Mouse (Mus musculus): ENCODE results near the gene Trpm4. TPM values are rescaled to one million over a fixed set of nuclear protein-coding genes. Genes with fewer than 3 reads are reported as not detected.

The Trpm4 gene
- total RNA-seq, 2 experiments from 2014 or later = 0.22 TPM; not detected in 1

DNA sequence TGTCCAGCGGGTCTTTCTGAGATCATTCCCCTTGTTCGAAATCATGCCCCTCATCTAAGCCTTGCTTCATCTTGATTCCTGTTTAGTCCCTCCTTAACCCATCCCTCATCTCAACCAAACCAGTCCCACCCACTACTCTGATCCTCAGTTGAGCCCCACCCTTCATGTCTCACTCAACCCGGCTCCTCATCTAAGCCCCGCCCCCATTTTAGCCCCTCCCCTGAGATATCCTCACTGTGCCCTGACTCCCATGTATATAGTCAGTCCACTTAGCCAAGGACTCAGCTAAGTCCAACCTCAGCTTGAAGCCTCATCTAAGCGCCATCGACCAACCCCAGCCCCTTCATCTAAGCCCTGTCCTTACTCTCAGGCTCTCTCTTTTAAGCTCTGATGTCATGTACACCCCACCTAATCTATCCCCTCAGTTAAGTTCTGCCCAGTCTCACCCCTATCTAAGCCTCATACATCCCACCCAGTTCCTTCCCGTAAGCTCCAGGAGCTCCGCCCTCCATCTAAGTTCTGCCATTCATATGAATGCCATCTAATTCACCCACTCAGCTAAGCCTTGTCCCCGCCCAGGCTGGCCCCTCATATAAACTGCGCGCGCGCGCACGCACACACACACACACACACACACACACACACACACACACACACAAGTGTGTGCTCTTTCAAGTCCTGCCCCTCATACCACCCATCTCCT lies 21.9 kb upstream of the Trpm4 start:
- ATAC-seq (replicated peaks; ENCODE audit: low FRiP score, low TSS enrichment, poor library complexity, severe bottlenecking) = no peak

DNA sequence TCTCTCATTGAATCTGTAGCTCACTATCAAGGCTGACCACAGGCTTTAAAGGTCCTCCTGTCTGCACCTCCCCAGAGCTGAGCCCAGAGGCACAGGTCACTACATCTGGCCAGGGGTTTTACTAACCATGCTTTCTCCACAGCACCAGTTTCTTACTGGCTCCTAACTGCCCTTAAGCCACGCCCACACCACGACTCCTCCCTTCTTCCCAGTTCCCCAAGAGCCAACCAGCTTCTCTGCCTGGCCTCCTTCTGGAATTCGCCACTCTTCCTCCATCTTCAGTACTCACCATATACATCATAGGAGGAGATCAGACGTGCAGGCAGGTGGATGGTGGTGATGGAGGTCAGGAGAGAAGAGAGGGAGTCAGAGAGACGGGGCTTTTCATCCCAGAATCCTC lies 19.5 kb upstream of the Trpm4 start:
- no peak for ATAC-seq (replicated peaks; ENCODE audit: low FRiP score, low TSS enrichment, poor library complexity, severe bottlenecking)

DNA sequence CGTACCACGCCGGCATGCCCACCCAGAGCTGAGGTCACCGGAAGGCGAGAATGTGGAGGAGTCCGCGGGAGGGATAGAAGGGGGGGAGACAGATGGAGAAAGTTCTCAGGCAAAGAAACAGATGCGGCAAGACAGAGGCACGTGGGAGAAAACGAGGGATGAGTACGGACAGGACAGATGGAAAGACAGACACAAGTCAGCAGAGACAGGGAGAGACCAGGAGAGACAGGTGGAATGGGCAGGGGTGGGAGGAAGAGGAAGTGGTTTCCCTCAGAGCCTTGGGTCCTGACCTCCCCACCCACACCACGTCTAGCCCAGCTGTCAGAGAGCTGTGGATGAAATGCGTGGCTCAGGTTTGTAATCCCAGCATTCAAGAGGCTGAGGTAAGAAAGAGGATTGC lies 13.3 kb upstream of the Trpm4 start:
- no peak for ATAC-seq (replicated peaks; ENCODE audit: low FRiP score, low TSS enrichment, poor library complexity, severe bottlenecking)

DNA sequence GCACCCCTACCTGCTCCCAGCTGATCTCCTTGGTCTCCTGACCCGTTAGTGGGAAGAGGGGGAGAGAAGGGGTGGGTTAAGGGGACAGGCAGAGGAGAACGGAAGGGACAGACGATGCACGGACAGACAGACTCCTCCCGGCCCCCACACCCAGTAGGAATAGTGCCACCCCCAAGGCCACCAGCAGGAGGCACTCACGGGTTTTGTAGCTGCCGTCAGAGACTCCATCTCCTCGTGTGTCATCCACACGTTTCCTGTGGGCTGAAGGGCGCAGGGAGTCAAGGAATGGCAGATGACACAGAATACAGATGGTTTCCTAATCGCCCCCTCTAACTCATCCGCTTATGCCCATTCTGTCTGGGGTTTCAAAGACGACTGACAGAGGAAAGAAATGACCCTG lies 10.0 kb upstream of the Trpm4 start:
- no peak for ATAC-seq (replicated peaks; ENCODE audit: low FRiP score, low TSS enrichment, poor library complexity, severe bottlenecking)

DNA sequence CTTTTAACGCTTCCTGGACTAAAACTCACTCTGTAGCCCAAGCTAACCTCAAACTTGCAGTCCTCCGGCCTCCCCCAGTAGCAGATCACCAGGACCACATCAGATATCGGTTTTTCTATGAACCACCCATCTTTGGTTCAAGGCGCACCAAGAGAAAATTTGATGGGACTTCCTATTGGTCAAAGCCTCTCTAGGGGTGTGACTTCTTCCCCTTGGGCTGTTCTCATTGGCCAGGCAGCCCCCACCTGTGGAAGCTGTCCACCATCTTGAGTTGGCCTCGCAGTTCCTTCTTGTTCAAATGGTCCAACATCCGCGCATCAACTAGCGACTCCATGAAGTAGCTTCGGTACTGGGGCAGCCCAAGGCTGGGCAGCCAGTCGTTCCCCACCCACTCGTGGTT lies 8.5 kb upstream of the Trpm4 start:
- no peak for ATAC-seq (replicated peaks; ENCODE audit: low FRiP score, low TSS enrichment, poor library complexity, severe bottlenecking)

DNA sequence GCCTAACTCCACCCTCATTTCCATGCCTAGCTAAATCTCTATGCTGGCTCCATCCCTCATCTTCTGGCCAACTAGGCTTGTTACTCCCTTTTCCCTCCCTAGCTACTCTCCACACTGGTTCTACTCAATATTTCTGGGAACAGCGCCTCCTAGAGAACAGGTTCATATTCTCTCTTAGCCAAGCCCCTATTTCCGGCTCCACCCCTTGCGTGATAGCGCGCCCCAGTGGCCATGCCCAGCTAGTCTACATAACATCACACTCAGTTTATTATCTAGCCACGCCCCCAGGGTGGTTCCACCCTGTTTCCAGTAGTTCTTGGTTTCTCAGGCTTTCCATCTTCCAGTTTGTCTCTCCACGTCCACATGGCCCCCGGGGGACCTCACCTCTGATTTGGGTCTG lies 7.7 kb upstream of the Trpm4 start:
- ATAC-seq (replicated peaks; ENCODE audit: low FRiP score, low TSS enrichment, poor library complexity, severe bottlenecking) = peak; percentile 69

DNA sequence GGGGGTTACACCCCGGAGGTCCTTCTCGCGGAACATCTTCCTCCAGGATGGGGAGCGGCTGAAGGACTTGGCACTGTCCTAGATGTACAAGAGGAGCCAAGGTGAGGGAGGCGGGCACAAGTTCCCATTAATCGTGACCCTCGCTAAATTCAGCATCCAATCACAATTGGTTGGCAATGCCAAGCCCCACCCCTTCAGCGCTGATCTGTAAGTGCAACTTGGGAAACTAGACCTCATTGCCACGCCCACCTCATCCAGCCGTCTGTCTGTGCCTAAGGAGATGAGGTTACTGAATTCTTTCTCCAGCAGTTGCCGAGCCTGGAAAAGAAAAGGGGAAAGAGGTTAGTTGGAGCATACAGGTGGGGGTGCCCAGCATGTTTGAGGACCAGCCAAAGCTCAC lies 7.1 kb upstream of the Trpm4 start:
- peak; percentile 35; the same call in 1 of the 2 replicates for ATAC-seq (replicated peaks; ENCODE audit: low FRiP score, low TSS enrichment, poor library complexity, severe bottlenecking)

DNA sequence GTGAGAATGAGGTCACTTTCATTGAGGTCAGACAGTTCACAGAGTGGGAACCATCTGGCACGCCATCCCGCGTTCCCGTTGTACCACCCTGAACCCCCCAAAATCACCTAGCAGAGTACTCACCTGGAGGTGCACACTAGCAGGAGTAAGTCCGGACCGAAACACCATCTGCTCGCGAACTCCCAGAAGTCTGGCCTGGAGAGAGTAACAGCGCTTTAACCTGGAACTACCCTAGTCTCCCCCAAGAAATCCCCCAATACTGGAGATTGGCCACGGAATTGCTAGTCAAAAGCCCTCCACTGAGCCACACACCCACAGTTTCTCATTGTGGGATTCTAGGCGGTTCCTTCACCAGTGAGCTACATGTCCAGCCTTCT lies 6.5 kb upstream of the Trpm4 start:
- ATAC-seq (replicated peaks; ENCODE audit: low FRiP score, low TSS enrichment, poor library complexity, severe bottlenecking) = peak; percentile 0; the same call in 1 of the 2 replicates

DNA sequence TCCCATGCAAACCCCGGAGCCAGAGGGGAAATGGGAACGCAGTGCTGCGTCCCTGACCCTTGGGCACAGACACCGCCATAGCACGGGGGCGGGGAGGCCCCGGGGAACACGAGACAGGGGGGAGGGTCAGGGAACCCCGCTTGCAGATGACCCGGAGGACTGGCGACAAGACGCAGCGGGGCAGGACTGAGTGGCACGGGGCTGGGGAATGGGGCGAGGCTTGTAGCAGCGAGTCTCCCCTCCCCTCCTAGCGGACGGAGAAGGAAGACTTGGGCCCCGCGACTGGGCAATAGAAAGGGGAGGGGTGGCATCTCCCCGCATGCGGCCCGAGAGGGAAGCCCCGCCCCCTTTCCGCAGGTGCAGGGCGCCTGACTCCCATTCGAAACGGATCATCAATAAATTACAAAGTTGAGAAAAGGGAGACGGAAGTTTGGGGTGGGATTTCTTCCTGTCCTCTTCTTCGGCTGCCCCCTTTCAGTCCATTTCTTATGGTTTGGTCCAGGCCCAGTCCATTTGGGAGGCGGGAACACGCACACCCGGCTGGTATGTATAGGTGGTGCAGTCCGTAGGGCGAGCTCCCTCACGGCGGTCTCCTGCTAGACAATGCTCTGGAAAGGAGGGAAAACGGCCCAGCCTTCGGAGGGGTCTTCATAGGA lies 6.0 kb upstream of the Trpm4 start:
- ATAC-seq (replicated peaks; ENCODE audit: low FRiP score, low TSS enrichment, poor library complexity, severe bottlenecking) = peak; percentile 71

DNA sequence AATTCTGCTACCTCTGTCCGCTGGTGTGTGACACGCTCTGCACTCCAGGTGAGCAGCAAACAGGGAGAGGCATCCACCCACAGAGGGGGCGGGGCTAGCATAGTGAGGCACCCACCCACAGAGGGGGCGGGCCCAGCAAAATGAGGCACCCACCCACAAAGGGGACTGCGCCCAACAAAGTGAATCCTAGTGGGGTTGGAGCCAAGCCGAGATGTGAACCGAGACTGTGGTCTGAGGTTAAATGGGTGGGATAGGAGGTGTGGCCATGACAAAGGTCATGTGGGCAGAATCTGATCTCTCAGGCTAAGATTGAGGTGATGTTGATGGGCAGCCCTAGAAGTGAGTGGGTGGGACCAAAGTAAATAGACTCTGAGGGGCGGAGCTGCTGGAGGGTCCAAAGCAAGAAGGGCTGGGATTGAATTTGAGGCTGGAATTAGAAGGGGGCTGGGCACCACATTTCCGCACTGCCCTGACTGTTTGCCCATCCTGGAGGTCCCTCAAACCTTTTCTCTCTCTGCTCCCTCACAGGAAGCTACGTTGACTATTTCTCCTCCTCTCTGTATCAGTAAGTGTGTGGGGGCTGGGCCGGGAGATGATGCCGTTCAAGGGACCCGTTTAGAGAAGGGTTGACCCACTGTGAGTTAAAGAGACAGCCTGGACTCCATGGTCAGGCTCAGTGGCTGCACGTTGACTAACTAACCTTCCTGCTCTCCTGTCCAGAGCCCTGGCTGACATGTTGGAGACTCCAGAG lies 4.8 kb upstream of the Trpm4 start:
- ATAC-seq (replicated peaks; ENCODE audit: low FRiP score, low TSS enrichment, poor library complexity, severe bottlenecking) = no peak

DNA sequence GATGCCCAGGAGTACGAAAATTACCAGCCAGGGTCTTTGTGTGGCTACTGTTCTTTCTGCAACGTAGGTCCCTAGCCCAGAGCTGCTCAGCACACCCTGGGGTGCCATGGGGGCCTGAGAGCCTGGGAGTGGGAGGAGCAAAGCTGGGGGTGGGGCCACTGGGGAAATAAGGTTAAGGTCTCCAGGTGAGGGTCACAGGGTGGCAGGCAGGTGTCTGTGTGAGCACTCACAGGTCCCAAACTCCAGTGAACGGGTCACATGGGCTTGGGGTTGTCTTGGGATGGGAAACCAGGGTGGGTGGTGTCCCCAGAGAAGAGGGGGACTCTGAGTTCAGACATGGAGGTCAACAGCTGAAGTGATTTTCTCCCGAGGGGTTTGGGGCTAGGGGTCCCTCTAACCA lies 3.9 kb upstream of the Trpm4 start:
- ATAC-seq (replicated peaks; ENCODE audit: low FRiP score, low TSS enrichment, poor library complexity, severe bottlenecking) = no peak

DNA sequence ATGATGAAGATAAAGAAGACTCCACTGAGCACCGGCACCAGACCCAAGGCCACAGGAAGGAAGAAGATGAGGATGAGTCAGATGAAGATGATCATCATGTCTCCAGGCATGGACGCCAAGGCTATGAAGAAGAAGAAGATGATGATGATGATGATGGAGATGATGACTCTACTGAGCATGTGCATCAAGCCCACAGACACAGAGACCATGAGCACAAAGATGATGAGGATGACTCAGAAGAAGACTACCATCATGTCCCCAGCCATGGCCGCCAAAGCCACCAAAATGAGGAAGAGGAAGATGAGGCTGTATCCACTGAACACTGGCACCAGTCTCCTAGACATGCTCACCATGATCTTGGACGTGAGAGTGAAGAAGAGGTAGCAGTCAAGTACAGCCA lies 2.7 kb upstream of the Trpm4 start:
- no peak for ATAC-seq (replicated peaks; ENCODE audit: low FRiP score, low TSS enrichment, poor library complexity, severe bottlenecking)

DNA sequence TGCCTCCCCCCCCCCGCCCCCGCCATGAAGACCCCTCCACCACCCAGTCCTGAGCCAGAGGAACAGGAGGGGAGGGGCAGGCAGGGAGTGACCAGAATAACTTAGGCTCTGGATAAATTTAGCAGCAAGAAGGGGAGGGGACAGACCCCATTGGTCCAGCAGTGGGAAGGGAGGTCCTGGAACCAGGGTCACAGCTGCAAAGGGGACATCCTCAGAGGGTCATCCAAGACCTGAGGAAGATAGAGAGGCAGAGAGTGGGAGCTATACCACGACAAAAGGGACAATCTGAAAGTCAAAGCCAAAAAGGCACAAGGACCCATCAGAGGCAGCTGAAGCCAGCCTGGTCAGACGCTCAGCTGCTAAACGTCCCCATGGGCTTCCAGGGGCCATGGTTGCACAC lies 1.5 kb upstream of the Trpm4 start, which contains the start of gene Hrc:
Gene Hrc (plus strand): TSS at position 235 of the 400 bp plus-strand sequence.
- ATAC-seq (replicated peaks; ENCODE audit: low FRiP score, low TSS enrichment, poor library complexity, severe bottlenecking) = no peak

DNA sequence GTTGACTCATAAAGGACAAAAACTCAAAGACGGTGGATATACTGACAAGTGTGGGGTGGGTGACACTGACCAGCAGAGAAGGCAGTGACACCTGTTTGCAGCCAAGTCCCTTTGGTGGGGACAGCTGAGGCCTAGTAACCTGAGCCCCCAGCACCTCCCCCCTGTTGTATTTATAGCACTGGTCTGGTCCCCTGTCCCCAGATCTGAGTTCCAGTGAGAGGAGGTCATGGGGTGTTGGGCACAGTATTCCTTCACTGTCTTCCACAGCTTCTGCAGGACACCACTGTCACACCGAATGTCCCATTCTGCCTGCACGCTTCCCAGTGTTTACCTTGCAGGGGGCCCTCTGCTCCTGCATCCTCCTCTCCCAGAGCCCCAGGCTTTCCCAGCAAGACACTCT lies 1.0 kb upstream of the Trpm4 start:
- no peak for ATAC-seq (replicated peaks; ENCODE audit: low FRiP score, low TSS enrichment, poor library complexity, severe bottlenecking)

DNA sequence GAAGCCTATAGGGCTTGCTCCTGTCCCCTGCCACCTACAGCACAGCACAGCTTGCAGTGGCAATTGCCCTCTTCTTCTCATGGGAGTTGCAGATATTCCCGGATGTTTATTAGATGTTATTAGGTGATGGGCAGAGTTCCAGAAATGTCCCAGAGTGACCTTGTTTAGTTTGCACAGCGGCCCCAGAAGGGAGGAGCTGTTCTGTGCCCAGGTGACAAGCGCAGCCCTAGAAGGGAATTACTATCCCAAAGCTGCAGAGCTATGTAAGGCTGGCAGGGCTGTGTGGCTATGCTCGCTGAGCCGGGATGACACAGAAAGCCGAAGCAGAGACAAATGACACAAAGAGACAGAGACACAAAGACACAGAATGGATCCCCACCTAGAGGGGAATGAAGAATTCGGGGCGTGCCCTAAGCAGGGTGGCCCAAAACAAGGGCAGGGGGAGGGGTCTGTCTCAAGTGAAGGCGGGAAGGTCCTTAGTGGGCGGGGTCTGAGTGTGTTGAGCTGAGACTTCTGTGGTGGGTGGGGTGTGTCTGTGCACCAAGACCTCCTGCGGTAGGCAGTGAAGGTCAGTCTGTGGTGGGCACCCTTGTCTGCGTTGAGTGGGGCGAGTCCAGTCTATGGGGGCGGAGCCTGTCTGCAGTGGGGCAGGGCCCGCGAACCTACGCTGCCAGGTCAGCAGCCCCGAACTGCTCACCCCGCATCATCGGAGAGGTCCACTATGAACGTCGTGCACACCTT lies 725 bp downstream of the Trpm4 start:
- ATAC-seq (replicated peaks; ENCODE audit: low FRiP score, low TSS enrichment, poor library complexity, severe bottlenecking) = peak; percentile 34; the same call in 1 of the 2 replicates

DNA sequence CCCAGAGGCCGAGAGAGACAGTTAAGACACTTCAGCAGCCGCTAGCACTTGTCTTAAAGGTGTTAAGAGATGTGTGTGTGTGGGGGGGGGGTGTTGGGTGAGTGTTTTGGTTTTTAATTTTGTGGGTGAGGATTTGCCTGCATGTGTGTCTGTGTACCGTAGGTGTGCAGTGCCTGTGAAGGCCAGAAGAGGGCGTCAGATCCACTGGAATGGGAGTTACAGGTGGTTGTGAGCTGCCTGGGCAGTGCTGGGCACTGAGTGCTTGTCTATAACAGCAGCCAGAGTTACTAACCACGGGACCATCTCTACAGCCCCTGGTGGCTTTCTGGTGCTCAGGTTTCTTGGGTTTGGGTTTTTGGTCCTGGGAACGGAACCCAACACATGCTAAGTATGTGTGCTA lies 2.1 kb downstream of the Trpm4 start:
- no peak for ATAC-seq (replicated peaks; ENCODE audit: low FRiP score, low TSS enrichment, poor library complexity, severe bottlenecking)

DNA sequence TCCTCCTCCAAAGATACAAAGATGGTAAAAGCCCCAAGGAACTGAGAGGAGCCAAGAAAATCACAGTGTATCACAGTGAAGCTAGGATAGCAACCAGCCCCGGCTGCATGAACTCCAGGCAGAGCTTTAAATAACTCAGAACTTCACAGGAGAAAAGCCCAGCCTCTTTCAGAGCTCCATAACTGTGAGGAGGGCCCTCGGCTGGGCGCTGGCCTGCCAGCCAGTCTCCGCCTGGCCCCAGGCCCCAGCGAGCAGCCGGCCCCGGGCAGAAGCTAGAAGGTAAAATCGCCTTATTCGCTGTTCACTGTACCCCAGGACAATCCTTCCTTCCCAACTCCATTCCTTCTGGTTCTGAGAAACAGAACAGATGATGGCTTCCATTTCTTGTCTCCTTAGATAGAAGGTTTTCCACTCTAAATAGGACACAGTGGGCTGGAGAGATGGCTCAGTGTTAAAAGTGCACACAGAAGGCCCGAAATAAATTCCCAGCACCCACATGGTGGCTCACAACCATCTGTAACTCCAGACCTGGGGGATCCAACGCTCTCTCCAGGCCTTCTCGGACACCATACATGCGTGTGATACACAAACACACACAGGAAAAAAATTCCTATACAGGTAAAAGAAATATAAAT lies 4.6 kb downstream of the Trpm4 start:
- no peak for ATAC-seq (replicated peaks; ENCODE audit: low FRiP score, low TSS enrichment, poor library complexity, severe bottlenecking)

DNA sequence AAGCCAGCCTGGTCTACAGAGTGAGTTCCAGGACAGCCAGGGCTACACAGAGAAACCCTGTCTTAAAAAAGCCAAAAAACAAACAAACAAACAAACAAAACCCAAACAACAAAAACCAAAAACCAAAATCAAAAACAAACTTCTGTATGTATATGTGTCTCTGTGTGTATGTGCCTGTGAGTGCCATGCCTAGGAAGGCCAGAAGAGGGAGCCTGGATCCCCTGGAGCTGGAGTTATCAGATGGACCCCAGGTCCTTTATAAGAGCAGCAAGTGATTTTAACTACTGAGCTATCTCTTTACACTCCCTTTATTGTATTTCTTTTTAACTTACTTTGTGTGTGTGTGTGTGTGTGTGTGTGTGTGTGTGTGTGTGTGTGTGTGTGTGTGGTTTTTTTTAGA lies 7.8 kb downstream of the Trpm4 start:
- no peak for ATAC-seq (replicated peaks; ENCODE audit: low FRiP score, low TSS enrichment, poor library complexity, severe bottlenecking)

DNA sequence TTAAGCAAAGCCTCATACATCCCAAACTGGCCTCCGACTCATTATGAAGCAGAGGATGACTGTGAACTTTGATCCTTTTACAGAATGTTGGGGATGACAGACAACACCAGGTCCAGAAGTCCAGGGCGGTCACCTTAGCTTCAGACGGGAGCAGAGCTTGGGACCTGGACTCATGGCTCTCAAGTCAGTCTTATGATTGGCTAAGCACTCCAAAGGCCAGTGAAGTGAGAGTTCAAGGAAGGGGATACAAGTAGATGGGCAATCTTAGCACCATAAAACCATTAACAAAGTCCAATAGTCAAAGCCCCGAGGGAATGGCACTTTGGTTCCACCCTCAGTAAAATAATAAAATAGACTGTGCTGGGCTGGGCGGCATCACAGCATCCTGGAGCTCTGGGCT lies 10.5 kb downstream of the Trpm4 start:
- ATAC-seq (replicated peaks; ENCODE audit: low FRiP score, low TSS enrichment, poor library complexity, severe bottlenecking) = no peak

DNA sequence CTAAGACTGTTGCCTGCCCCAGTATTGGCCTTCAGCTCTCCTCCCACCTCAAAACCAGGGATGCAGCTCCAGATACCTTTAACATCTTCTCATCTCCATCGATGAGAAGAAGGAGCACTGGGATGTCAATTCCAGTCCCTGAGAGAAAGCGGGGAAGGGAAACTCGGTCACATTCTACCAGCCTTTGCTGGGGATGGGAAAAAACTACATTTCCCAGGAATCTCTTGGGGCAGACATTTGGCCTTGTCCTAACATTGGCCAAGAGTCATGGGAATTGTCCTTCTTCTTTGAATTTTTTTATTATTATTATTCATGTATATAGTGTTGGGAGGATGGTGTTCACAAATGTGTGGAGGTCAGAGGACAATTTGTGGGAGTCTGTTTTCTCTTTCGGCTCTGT lies 11.3 kb downstream of the Trpm4 start:
- ATAC-seq (replicated peaks; ENCODE audit: low FRiP score, low TSS enrichment, poor library complexity, severe bottlenecking) = no peak
